Comparison of ENCODE assay signal across 33 mouse cellular contexts in genomic region chr2:93553905-93554304, GRCm38 (mm10). TPM values are rescaled to one million over a fixed set of nuclear protein-coding genes. Genes with fewer than 3 reads are reported as not detected.
A peak's percentile ranks its signal among the peaks of the same experiment; 100 is the strongest.
DNase-seq lines count a peak whose midpoint lies in the region; ATAC-seq lines count a peak whose summit lies in the region.
"Had no signal": no experiment of that assay in that cellular context is flagged by ENCODE, and none has a peak within 500 bp of the region (broad histone marks: within the 10 kb centered on the region; RNA-seq: fewer than 3 reads in every experiment).

No protein-coding gene starts in this region.

- no peaks in the 10 kb centered on the region for H3K36me3 ChIP-seq in forebrain, embryonic 10.5 days (replicated peaks)
- H3K36me3 ChIP-seq in forebrain, embryonic 15.5 days, result no peaks in the 10 kb centered on the region
- no peaks in the 10 kb centered on the region for H3K36me3 ChIP-seq in midbrain, embryonic 11.5 days (ENCODE audit: control insufficient read depth, insufficient read depth, low read length)
- no peaks in the 10 kb centered on the region for H3K36me3 ChIP-seq in midbrain, embryonic 14.5 days (ENCODE audit: control insufficient read depth, insufficient read depth, low read length)
- H3K36me3 ChIP-seq in embryonic facial prominence, embryonic 11.5 days (replicated peaks; ENCODE audit: control insufficient read depth, insufficient read depth, low read depth, low read length), result no peaks in the 10 kb centered on the region
- no peaks in the 10 kb centered on the region for H3K36me3 ChIP-seq in limb, embryonic 11.5 days (ENCODE audit: control insufficient read depth, insufficient read depth, low read length)
- H3K36me3 ChIP-seq in intestine, embryonic 16.5 days (ENCODE audit: control insufficient read depth, insufficient read depth, low read length), result no peaks in the 10 kb centered on the region
- H3K36me3 ChIP-seq: G1E; hindbrain, embryonic 13.5 days; neural tube, embryonic 15.5 days had no signal

- no peak for ATAC-seq in forebrain, embryonic 15.5 days (replicated peaks)
- ATAC-seq in midbrain, embryonic 11.5 days (ENCODE audit: low FRiP score), result no peak
- ATAC-seq in midbrain, embryonic 14.5 days (ENCODE audit: low FRiP score, low TSS enrichment), result no peak
- peak; percentile 71 for ATAC-seq in embryonic facial prominence, embryonic 11.5 days (replicated peaks; ENCODE audit: insufficient number of reproducible peaks, low FRiP score, low TSS enrichment, low read depth)
- ATAC-seq in limb, embryonic 11.5 days (ENCODE audit: insufficient number of reproducible peaks, low FRiP score, low TSS enrichment, low read depth), result no peak; the same call in 1 of the 2 replicates
- ATAC-seq in intestine, embryonic 16.5 days, result no peak

- WGBS in forebrain, embryonic 10.5 days, result 34% methylated on average over 5 of the region's 5 CpGs
- 28% methylated on average over 5 of the region's 5 CpGs for WGBS in forebrain, embryonic 15.5 days
- whole genome bisulfite sequencing in midbrain, embryonic 11.5 days, result 55% methylated on average over 5 of the region's 5 CpGs
- WGBS in midbrain, embryonic 14.5 days, result 41% methylated on average over 5 of the region's 5 CpGs
- 26% methylated on average over 5 of the region's 5 CpGs for WGBS in embryonic facial prominence, embryonic 11.5 days
- 48% methylated on average over 5 of the region's 5 CpGs for WGBS in limb, embryonic 11.5 days
- WGBS in intestine, embryonic 16.5 days, result 65% methylated on average over 5 of the region's 5 CpGs

- H3K27ac ChIP-seq in forebrain, embryonic 10.5 days, result peak overlapping the region; percentile 70
- H3K27ac ChIP-seq in forebrain, embryonic 15.5 days (replicated peaks), result no peak overlapping the region
- no peak overlapping the region for H3K27ac ChIP-seq in midbrain, embryonic 11.5 days (ENCODE audit: low read depth, low read length)
- no peak overlapping the region for H3K27ac ChIP-seq in midbrain, embryonic 14.5 days (replicated peaks; ENCODE audit: low read depth, low read length)
- peak overlapping the region; percentile 65 for H3K27ac ChIP-seq in embryonic facial prominence, embryonic 11.5 days (replicated peaks; ENCODE audit: low read depth, low read length)
- no peak overlapping the region for H3K27ac ChIP-seq in limb, embryonic 11.5 days (replicated peaks; ENCODE audit: low read depth, low read length)
- H3K27ac ChIP-seq in intestine, embryonic 16.5 days (ENCODE audit: low read length), result no peak overlapping the region
- H3K27ac ChIP-seq: hindbrain, embryonic 13.5 days; layer of hippocampus, adult 2 months; left cerebral cortex, adult 2 months; liver, embryonic 14.5 days; neural tube, embryonic 15.5 days had no signal

- no peak overlapping the region for H3K9ac ChIP-seq in forebrain, embryonic 15.5 days (replicated peaks)
- H3K9ac ChIP-seq in midbrain, embryonic 11.5 days (ENCODE audit: low read length), result no peak overlapping the region
- no peak overlapping the region for H3K9ac ChIP-seq in midbrain, embryonic 14.5 days (replicated peaks; ENCODE audit: low read length)
- peak overlapping the region; percentile 13; the same call in 1 of the 2 replicates for H3K9ac ChIP-seq in embryonic facial prominence, embryonic 11.5 days (replicated peaks; ENCODE audit: low read length)
- no peak overlapping the region; the same call in 1 of the 2 replicates for H3K9ac ChIP-seq in limb, embryonic 11.5 days (ENCODE audit: low read length)
- no peak overlapping the region for H3K9ac ChIP-seq in intestine, embryonic 16.5 days (ENCODE audit: low read depth, low read length)
- H3K9ac ChIP-seq: hindbrain, embryonic 13.5 days; liver, embryonic 14.5 days; neural tube, embryonic 15.5 days had no signal

- H3K4me3 ChIP-seq in forebrain, embryonic 10.5 days, result no peak overlapping the region
- H3K4me3 ChIP-seq in forebrain, embryonic 15.5 days, result no peak overlapping the region
- no peak overlapping the region for H3K4me3 ChIP-seq in midbrain, embryonic 11.5 days (ENCODE audit: low read depth, low read length)
- no peak overlapping the region for H3K4me3 ChIP-seq in midbrain, embryonic 14.5 days (replicated peaks; ENCODE audit: low read depth, low read length)
- H3K4me3 ChIP-seq in embryonic facial prominence, embryonic 11.5 days (ENCODE audit: low read depth, low read length), result no peak overlapping the region
- H3K4me3 ChIP-seq in limb, embryonic 11.5 days (ENCODE audit: low read depth, low read length), result no peak overlapping the region
- no peak overlapping the region for H3K4me3 ChIP-seq in intestine, embryonic 16.5 days (ENCODE audit: low read length)
- H3K4me3 ChIP-seq: hindbrain, embryonic 13.5 days; layer of hippocampus, adult 2 months; left cerebral cortex, adult 2 months; neural tube, embryonic 15.5 days had no signal

- peak; percentile 43 for DNase-seq in forebrain, embryonic 10.5 days (ENCODE audit: extremely low spot score, low spot score)
- peak; percentile 76 for DNase-seq in midbrain, embryonic 11.5 days (ENCODE audit: low spot score, missing footprints)
- DNase-seq in midbrain, embryonic 14.5 days, result no peak
- peak; percentile 76 for DNase-seq in embryonic facial prominence, embryonic 11.5 days (ENCODE audit: low spot score)
- peak; percentile 35 for DNase-seq in limb, embryonic 11.5 days (ENCODE audit: low spot score)
- no peak for DNase-seq in cerebellum, adult 8-10 months
- DNase-seq: adrenal gland, postnatal 10 days; cerebellum, adult 9-10 months; cerebellum, postnatal 36 days; gastrocnemius, postnatal 25 days; heart, adult 18-20 months; heart, postnatal 36 days; kidney, adult 18-20 months; kidney, postnatal 36 days; liver; lung, adult 2 months; lung, postnatal 14 days; retina, postnatal 1 day; right cerebral cortex, postnatal 25 days; thymus, adult 2 months; thymus, postnatal 36 days had no signal

- no peak overlapping the region for H3K4me2 ChIP-seq in forebrain, embryonic 15.5 days (replicated peaks)
- no peak overlapping the region for H3K4me2 ChIP-seq in midbrain, embryonic 11.5 days
- no peak overlapping the region for H3K4me2 ChIP-seq in midbrain, embryonic 14.5 days (ENCODE audit: low read length)
- no peak overlapping the region for H3K4me2 ChIP-seq in embryonic facial prominence, embryonic 11.5 days (ENCODE audit: low read depth, low read length)
- no peak overlapping the region for H3K4me2 ChIP-seq in limb, embryonic 11.5 days (ENCODE audit: low read depth, severe bottlenecking)
- H3K4me2 ChIP-seq in intestine, embryonic 16.5 days (ENCODE audit: low read depth, low read length), result no peak overlapping the region
- H3K4me2 ChIP-seq: heart, embryonic 11.5 days; hindbrain, embryonic 13.5 days; neural tube, embryonic 15.5 days had no signal

- peaks cover 27% of the 10 kb centered on the region for H3K4me1 ChIP-seq in forebrain, embryonic 10.5 days
- H3K4me1 ChIP-seq in forebrain, embryonic 15.5 days, result 0 out of 2 replicates have a peak, but pooled peaks cover 6% of the 10 kb centered on the region
- H3K4me1 ChIP-seq in midbrain, embryonic 11.5 days (ENCODE audit: control insufficient read depth, insufficient read depth, low read length), result no peaks in the 10 kb centered on the region
- no peaks in the 10 kb centered on the region; the same call in 1 of the 2 replicates for H3K4me1 ChIP-seq in midbrain, embryonic 14.5 days (ENCODE audit: control insufficient read depth, insufficient read depth, low read length)
- H3K4me1 ChIP-seq in embryonic facial prominence, embryonic 11.5 days (ENCODE audit: control insufficient read depth, insufficient read depth, low read length), result peaks cover 9% of the 10 kb centered on the region; the same call in 1 of the 2 replicates
- peaks cover 16% of the 10 kb centered on the region for H3K4me1 ChIP-seq in limb, embryonic 11.5 days (ENCODE audit: control insufficient read depth, insufficient read depth, low read length)
- no peaks in the 10 kb centered on the region for H3K4me1 ChIP-seq in intestine, embryonic 16.5 days (ENCODE audit: control insufficient read depth, insufficient read depth, low read length)

- H3K9me3 ChIP-seq in forebrain, embryonic 10.5 days, result no peaks in the 10 kb centered on the region
- H3K9me3 ChIP-seq in forebrain, embryonic 15.5 days, result no peaks in the 10 kb centered on the region
- no peaks in the 10 kb centered on the region for H3K9me3 ChIP-seq in midbrain, embryonic 11.5 days (ENCODE audit: control insufficient read depth, low read length)
- H3K9me3 ChIP-seq in midbrain, embryonic 14.5 days (ENCODE audit: control insufficient read depth, low read length), result no peaks in the 10 kb centered on the region
- H3K9me3 ChIP-seq in embryonic facial prominence, embryonic 11.5 days (replicated peaks; ENCODE audit: control insufficient read depth, low read length), result no peaks in the 10 kb centered on the region
- H3K9me3 ChIP-seq in limb, embryonic 11.5 days (ENCODE audit: control insufficient read depth, low read length), result no peaks in the 10 kb centered on the region
- no peaks in the 10 kb centered on the region for H3K9me3 ChIP-seq in intestine, embryonic 16.5 days (ENCODE audit: control insufficient read depth, low read length)
- H3K9me3 ChIP-seq: G1E; hindbrain, embryonic 13.5 days; neural tube, embryonic 15.5 days had no signal

- H3K27me3 ChIP-seq in forebrain, embryonic 10.5 days (ENCODE audit: poor library complexity, severe bottlenecking), result 0 out of 2 replicates have a peak, but pooled peaks cover 4% of the 10 kb centered on the region
- H3K27me3 ChIP-seq in forebrain, embryonic 15.5 days, result no peaks in the 10 kb centered on the region
- H3K27me3 ChIP-seq in midbrain, embryonic 11.5 days (ENCODE audit: control insufficient read depth, insufficient read depth, low read length), result no peaks in the 10 kb centered on the region
- no peaks in the 10 kb centered on the region for H3K27me3 ChIP-seq in midbrain, embryonic 14.5 days (ENCODE audit: control insufficient read depth, insufficient read depth, low read length)
- no peaks in the 10 kb centered on the region for H3K27me3 ChIP-seq in embryonic facial prominence, embryonic 11.5 days (ENCODE audit: control insufficient read depth, insufficient read depth, low read length)
- H3K27me3 ChIP-seq in limb, embryonic 11.5 days (ENCODE audit: control insufficient read depth, insufficient read depth, low read length), result no peaks in the 10 kb centered on the region
- no peaks in the 10 kb centered on the region for H3K27me3 ChIP-seq in intestine, embryonic 16.5 days (replicated peaks; ENCODE audit: control insufficient read depth, insufficient read depth, low read length)
- H3K27me3 ChIP-seq: hindbrain, embryonic 13.5 days; neural tube, embryonic 15.5 days had no signal

RNA-seq across cellular contexts. Expression of gene Gm10803, which starts 6.5 kb away (rescaled TPM):
- not detected in 2 replicates for polyA plus RNA-seq in forebrain, embryonic 10.5 days (2016; fragmentation: Nextera tagmentation; extraction: Ambion mirVana)
- polyA plus RNA-seq in forebrain, embryonic 15.5 days (2015; fragmentation: Nextera tagmentation; extraction: Ambion mirVana), result not detected in 2 replicates
- polyA plus RNA-seq in midbrain, embryonic 11.5 days (2014; fragmentation: Nextera tagmentation; extraction: Ambion mirVana), result not detected in 2 replicates
- polyA plus RNA-seq in midbrain, embryonic 14.5 days (2014; fragmentation: Nextera tagmentation; extraction: Ambion mirVana), result not detected in 2 replicates
- not detected in 2 replicates for polyA plus RNA-seq in embryonic facial prominence, embryonic 11.5 days (2014; fragmentation: Nextera tagmentation; extraction: Ambion mirVana)
- not detected in 2 replicates for polyA plus RNA-seq in limb, embryonic 11.5 days (2014; fragmentation: Nextera tagmentation; extraction: Ambion mirVana)
- polyA plus RNA-seq in intestine, embryonic 16.5 days (2015; fragmentation: Nextera tagmentation; extraction: Ambion mirVana), result not detected in 2 replicates
- polyA plus RNA-seq: embryonic facial prominence, embryonic 14.5 days; G1E; heart, embryonic 11.5 days; heart, embryonic 16.5 days; hindbrain, embryonic 13.5 days; kidney, embryonic 16.5 days; liver, embryonic 14.5 days; lung, adult 2 months; neural tube, embryonic 15.5 days; thymus, adult 2 months had no signal

Comparison
In these comparisons a context has a peak if more than half of its experiments do, and no peak if none do; other contexts are left out.
1. DNase-seq: peak in forebrain, embryonic 10.5 days (single experiment), midbrain, embryonic 11.5 days (single experiment), embryonic facial prominence, embryonic 11.5 days (single experiment) and limb, embryonic 11.5 days (single experiment); none in midbrain, embryonic 14.5 days (single experiment) and cerebellum, adult 8-10 months (single experiment).
2. H3K27ac ChIP-seq: peak in forebrain, embryonic 10.5 days (single experiment) and embryonic facial prominence, embryonic 11.5 days (single experiment); none in forebrain, embryonic 15.5 days (single experiment), midbrain, embryonic 11.5 days (single experiment), midbrain, embryonic 14.5 days (single experiment), limb, embryonic 11.5 days (single experiment) and intestine, embryonic 16.5 days (single experiment).